Mouse (Mus musculus) adrenal gland, postnatal 36 days (tissue): Measurements from ENCODE around the gene Rnf183. TPM values are rescaled to one million over a fixed set of nuclear protein-coding genes. Genes with fewer than 3 reads are reported as not detected.
A peak's percentile ranks its signal among the peaks of the same experiment; 100 is the strongest.

Source experiments
- DNase-seq, 2 experiments: peaks; one replicate each; pipeline ENCODE4 v3.0.0; 2021; ENCODE audit warnings: mixed read lengths in 1 of 2
- total RNA-seq, 2 experiments: library from RNA; stranded (reverse); gene quantifications; 2 replicates each; pipeline ENCODE4 v1.2.3; 2021

Gene Rnf183
- total RNA-seq, 2 experiments from 2014 or later: 0.56 TPM; not detected in 1

GRCm38 (mm10) chr4:62431522-62431921 is 3.5 kb downstream of the Rnf183 start:
- peak in 1 of 2 experiments; percentile 51 for DNase-seq

DNA sequence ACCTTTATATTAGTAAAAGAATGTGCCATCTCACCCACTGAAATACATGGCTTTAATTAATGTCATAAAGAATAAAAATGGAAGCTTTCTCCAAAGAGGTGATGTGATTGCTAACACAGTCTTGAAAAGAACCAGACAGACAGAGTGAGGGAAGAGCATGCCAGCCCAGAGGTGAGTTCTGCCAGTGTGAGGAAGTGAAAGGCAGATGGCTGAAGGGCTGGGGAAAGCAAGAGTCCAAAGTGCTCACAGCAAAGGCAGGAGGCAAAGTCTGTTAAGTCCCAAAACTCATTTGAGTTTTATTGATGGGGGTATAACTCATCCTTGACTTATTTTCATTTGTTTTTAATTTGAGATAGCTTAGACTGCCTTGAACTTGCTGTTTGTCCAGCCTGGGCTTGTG is 4.4 kb downstream of the Rnf183 start:
- no peak for DNase-seq

DNA sequence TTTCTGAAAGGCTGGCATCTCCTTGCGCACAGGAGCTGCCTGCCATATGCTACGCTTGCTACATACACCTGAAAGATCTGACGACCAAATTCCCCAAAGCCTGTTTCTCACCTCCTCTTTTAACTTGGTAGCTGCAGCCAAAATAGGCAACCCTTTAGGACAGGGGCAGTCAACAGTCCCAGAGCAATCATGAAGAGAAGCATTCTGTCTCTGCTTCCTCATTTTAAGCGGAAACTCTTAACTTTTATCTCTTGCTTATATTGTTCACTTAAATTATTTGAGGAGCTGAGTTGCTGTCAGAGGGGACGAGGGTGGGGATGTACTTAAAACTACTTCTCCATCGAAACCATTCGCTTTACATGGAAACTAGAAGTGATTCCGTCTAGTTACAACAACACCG is 5.4 kb downstream of the Rnf183 start:
- no peak for DNase-seq

DNA sequence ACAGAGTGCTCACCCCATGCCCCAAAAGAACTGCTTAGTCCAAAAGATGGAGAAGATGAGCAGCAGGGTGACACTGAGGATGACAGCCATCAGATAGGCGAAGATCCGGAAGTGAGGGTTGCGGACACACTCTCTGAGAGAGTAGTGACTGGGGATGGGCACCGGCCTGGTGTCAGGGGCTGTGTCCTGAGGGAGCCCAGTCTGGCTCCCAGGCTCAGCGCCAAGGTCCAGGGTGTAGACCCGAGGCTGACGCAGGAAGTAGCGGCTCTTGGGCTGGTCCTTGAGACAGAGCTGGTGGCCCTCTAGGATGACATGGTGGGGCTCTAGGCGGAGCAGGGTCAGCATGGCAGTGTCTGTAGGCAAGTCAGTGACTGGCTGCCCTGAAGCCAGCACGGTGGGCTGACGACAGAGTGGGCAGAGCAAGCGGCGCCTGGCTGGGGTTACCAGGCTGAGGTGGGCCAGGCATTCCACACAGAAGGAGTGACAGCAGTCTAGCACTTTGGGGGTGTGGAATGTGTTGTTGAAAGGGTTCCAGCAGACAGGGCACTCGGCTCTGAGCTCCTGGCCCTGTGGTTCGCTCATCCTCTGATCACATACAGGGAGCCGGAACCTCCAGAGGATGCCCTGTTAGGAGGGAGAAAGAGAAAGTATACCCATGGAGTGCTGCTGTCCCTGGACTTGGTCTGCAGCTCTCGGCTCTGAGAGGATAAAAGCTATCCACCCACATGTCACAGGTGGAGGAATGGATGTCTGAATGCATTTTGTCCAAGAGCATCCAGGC is 6.9 kb downstream of the Rnf183 start:
- no peak for DNase-seq

- DNase-seq: no peak
Observed at GRCm38 (mm10) chr4:62425891-62426290, 9.2 kb downstream of the Rnf183 start.

- no peak for DNase-seq
Observed at GRCm38 (mm10) chr4:62419091-62419490, 16.0 kb downstream of the Rnf183 start.

- no peak for DNase-seq
Observed at GRCm38 (mm10) chr4:62418448-62418847, 16.6 kb downstream of the Rnf183 start.

- peak; percentile 75 to 81 for DNase-seq
Observed at GRCm38 (mm10) chr4:62411606-62412005, 23.4 kb downstream of the Rnf183 start.

GRCm38 (mm10) chr4:62410325-62410724 is 24.7 kb downstream of the Rnf183 start:
- DNase-seq: no peak

DNA sequence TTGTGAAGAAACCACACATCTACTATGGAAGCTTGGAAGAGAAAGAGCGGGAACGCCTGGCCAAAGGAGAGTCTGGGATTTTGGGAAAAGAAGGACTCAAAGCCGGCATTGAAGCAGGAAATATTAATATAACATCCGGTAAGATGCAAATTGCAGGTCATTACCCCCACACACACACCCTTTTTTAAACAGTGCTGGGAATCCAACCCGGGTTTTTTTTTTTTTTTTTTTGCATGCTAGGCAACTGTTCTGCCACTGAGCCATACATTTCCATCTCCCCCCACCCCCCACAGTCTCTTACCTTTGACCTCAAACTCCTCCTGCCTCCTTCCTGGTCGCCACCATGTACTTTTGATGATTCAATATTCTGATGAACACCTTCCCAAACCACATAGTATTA is 25.4 kb downstream of the Rnf183 start:
- DNase-seq: no peak

DNA sequence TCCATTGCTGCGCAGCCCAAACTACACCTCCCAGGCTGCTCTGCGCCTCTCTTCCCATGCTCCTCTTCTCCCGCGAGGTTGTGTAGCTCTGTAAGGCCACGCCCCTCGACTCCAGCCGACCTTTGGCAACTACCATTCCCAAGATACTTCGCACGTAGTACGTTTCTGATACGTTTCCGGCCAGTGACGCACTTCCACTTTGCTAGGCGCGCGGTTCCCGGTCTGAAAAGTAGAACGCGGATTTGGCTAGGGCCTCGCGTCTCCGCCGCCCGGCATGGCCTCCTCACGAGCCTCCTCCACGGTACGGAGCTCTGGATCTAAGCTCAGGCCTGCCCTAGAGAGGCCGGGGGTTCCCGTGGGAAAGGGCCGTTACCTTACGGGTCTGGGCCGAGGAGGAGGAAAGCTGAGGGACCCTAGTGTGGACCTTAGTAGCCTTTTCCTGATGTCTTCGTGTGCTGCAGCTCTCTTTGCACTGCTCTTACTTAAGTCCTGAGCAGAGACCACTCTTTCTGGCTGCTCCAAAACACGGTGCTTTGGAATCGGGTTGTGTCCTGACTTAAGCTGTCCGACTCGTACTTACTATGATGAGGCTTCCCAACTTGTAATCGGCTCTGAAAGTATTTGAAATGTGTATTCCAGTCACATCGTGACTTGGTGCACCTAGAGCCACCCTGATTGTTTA is 26.3 kb downstream of the Rnf183 start, which contains the start of the genes Cdc26 and Prpf4:
Gene Cdc26, minus strand, starts transcription at position 42 of the 682 bp plus-strand sequence.
Gene Prpf4, plus strand, starts transcription at position 197 of the 682 bp plus-strand sequence.
- peak; percentile 96 to 97 for DNase-seq

DNA sequence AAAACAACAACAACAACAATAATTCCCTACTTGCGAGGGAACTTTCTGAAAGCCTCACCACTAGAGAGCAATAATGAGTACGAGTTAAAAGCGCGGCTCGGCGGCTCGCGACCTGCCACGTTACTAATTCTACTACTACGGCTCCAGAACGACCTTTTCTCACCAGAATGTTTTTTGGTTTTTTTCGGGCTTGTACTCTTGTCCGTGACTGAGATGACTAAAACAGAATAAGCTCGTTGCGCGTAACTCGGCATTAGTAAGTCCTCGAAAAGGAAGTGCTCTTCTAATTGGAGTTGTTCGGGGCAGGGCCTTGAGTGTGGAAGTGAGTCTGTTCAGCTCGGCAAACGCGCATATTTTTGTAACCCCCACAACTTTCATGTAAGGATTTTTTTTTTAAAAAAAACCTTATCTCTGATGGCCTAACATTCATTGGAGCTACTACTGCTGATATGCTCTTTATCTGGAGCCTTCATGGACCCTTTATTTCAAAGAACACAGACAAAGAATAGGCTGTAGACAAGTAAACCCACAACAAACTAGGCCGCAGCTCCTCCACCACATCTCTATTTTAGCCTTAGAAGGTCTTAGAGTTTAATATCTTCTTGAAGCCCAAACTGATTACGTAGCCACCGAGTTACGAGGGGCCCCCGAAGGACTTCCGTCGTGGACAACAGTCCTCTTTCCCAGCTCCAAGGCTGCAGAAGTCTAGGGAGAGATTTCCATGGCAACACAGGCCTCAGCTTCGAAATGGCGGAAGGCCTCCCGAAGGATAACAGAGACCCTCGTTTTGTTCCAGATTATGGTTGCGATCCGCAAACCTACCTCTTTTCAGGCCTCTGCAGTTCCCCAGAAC is 27.1 kb downstream of the Rnf183 start:
- peak; percentile 54 to 70 for DNase-seq

DNA sequence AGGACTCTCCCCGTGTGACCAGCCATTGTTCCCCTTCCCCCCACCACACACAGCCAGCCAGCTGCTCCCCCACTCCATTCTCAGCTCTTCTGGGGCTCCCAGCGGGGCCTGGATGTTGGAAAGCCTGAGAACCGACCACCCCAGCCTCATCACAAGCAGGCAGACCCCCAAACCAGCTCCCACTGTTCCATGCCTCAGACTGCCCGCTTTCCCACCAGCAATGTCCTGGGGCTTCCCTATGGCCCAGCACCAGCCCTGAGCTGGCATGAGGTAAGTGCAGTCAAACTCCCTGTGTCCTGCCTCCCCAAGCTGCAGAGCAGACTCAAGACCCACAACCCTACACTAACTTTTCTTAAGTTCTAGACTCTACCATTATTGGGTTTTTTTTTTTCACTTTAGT is 28.9 kb downstream of the Rnf183 start:
- DNase-seq: no peak

DNA sequence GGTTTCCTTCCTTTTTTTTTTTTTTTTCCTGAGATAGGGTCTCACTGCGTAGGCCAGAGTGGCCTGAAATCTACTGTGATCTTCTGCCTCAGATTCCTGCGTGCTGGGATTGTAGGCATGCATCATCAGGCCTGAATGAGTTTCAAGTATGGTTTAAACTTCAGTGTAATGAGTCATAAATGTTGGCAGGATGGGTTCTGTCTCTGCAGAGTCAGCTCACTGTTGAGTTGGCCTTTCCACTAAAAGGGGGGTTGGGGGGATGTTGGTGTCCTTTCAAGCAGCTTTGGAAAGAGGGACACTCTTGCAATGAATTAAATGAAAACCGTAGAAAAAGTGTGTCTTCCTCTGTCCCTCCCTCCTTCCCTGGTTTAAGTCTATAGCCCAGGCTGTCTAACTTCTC is 36.1 kb downstream of the Rnf183 start:
- peak; percentile 44 to 63 for DNase-seq

DNA sequence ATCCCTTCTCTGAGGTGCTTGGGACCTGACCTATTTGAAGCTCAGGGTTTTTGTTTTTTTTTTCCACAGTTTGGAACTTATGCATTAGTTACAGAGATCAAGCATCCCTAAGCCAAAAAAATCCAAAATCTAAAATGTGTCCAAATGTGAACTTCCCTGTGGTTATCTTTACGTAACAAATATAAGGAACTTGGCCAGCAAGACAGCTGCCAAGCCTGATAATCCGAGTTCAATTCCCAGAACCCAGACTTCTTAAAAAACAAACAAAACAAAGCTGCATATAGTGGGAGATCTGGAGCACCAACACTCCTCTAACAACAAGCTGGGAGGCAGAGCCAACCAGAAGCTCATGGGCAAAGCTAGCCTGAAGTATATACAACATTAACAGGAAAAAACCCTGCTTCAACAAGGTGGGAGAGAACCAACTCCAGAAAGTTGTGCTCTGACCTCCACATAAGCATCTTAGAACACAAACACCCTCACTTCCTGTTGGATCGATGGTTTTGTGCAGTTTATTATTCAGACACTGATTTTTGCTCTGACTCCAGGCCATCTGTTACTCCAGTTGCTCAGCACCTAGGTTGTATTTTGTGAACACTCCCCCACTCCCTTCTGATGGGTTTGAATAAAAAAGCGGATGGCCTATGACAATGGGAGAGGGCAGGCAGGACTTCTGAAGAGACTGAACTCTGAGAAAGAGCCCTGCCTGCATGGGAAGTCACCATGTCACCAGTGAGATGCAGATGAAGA is 37.3 kb downstream of the Rnf183 start:
- no peak for DNase-seq

GRCm38 (mm10) chr4:62395806-62396205 is 39.2 kb downstream of the Rnf183 start:
- DNase-seq: peak; percentile 33 to 52

DNA sequence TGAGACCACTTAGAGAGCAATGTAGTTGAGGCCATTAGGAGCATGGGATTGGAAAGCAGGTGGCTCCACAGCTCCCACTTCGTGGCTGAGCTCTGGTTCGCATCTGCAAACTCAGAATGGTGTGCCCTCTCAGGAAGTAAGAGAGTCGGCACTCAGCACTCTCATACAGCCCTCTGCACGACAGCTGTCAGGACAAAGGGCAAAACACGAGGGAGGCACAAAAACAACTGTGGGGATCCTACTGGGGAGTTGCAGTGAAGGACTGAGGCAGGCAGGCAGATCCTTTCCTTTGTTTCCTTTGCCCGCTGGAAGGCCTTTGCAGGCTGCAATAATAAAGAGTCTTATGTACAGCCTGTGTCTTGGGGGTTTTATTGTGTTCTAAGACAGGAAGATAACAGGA is 41.6 kb downstream of the Rnf183 start:
- DNase-seq: no peak

DNA sequence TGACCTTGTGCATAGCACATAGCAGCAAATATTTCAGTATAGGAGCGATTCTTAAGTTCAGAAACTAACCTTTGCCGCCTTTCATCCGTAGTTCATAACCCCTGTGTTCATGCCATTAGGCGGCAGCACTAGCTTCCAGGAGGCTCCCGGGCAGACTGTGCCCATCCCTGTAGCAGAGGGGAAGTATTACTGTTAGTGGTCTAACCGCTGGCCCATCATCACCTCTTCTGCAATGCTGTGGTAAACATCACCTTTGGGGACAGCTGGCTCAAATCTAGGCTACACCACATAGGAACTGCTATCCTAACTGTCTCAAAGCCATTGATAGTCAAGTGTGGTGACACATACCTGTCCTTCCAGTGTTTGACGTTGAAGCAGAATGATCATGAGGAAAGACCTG is 43.2 kb downstream of the Rnf183 start:
- no peak for DNase-seq

- no peak for DNase-seq
Observed at GRCm38 (mm10) chr4:62389592-62390512, 45.2 kb downstream of the Rnf183 start.

- DNase-seq: no peak
Observed at GRCm38 (mm10) chr4:62385439-62385838, 49.6 kb downstream of the Rnf183 start.

DNA sequence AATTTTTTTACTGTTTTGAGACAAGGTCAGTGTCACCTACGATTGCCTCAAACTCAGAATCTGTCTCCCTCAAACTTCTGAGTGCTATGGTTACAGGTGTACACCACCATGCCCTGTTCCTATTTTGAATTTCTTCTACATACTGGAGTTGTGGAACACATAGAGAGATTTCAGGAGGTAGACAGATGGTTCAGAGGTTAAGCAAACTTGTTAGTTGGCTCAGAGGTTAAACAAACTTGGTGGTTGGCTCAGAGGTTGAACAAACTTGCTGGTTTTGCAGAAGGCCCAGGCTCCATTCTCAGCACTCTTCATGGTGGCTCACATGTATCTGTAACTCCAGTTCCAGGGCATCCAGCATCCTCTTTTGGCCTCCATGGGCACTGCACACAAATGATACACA is 50.9 kb downstream of the Rnf183 start:
- no peak for DNase-seq
